Mouse (Mus musculus) embryonic facial prominence, embryonic 11.5 days (tissue): ENCODE measurements around the gene Plxna4. TPM values are rescaled to one million over a fixed set of nuclear protein-coding genes. Genes with fewer than 3 reads are reported as not detected.
"Not testable (repeated sequence)": the region's sequence is repeated elsewhere in the genome, so short reads cannot be mapped to it uniquely, and the experiment has no call there.

Source experiments
- ATAC-seq: fragments of 200-750 bp; cut with Nextera tagmentation; replicated peaks from 2 replicates; pipeline ENCODE4 v1.8.0; 2017; ENCODE audit warnings: low read depth; ENCODE audit not compliant: insufficient number of reproducible peaks, low FRiP score, low TSS enrichment
- DNase-seq: peaks from one replicate; pipeline ENCODE4 v3.0.0-alpha.2; 2015; ENCODE audit warnings: low spot score
- H3K27ac ChIP-seq: fragments of 300-500 bp; sonication (generic); replicated peaks from 2 replicates; pipeline ENCODE4 v1.5.1; 2014; ENCODE audit warnings: mild to moderate bottlenecking, low read depth, low read length, control low read depth
- H3K27me3 ChIP-seq: fragments of 300-500 bp; sonication (generic); 2 replicates; pipeline ENCODE4 v1.6.1; 2014; ENCODE audit warnings: mild to moderate bottlenecking, low read length, moderate library complexity, mixed read lengths; ENCODE audit not compliant: control insufficient read depth, insufficient read depth
- H3K36me3 ChIP-seq: fragments of 300-500 bp; sonication (generic); replicated peaks from 2 replicates; pipeline ENCODE4 v1.6.1; 2014; ENCODE audit warnings: low read depth, mild to moderate bottlenecking, low read length, moderate library complexity, mixed read lengths; ENCODE audit not compliant: control insufficient read depth, insufficient read depth
- H3K4me1 ChIP-seq: fragments of 300-500 bp; sonication (generic); 2 replicates; pipeline ENCODE4 v1.6.1; 2014; ENCODE audit warnings: low read length, mixed read lengths; ENCODE audit not compliant: control insufficient read depth, insufficient read depth
- H3K4me2 ChIP-seq: fragments of 300-500 bp; sonication (generic); 2 replicates; pipeline ENCODE4 v1.6.1; 2014; ENCODE audit warnings: low read depth, mild to moderate bottlenecking, control low read depth, low read length, moderate library complexity
- H3K4me3 ChIP-seq: fragments of 300-500 bp; sonication (generic); 2 replicates; pipeline ENCODE4 v1.5.1; 2014; ENCODE audit warnings: low read depth, low read length, control low read depth
- H3K9ac ChIP-seq: fragments of 300-500 bp; sonication (generic); replicated peaks from 2 replicates; pipeline ENCODE4 v1.6.1; 2014; ENCODE audit warnings: mild to moderate bottlenecking, control low read depth, low read length
- H3K9me3 ChIP-seq: fragments of 300-500 bp; sonication (generic); replicated peaks from 2 replicates; pipeline ENCODE4 v1.6.1; 2016; ENCODE audit warnings: mild to moderate bottlenecking, low read length, inconsistent platforms, mixed read lengths; ENCODE audit not compliant: control insufficient read depth
- WGBS: fragments of 180-500 bp; shearing (Covaris S2); extraction: QIAGEN DNeasy Blood & Tissue Kit; methylation state at CpG from one replicate; pipeline ENCODE4 v1.1.7; 2014; 5-methylcytosine and 5-hydroxymethylcytosine counted together
- polyA plus RNA-seq: library from polyadenylated mRNA; unstranded; fragments of >200 nt; fragmentation: Nextera tagmentation; extraction: Ambion mirVana; gene quantifications from 2 replicates; pipeline ENCODE4 v1.2.1, GENCODE M21; 2014

The Plxna4 gene
- polyA plus RNA-seq, 1 experiment from 2014 or later, result 3.2 TPM

- no peaks in the 10 kb centered on the region for H3K36me3 ChIP-seq
- H3K4me3 ChIP-seq, result no peak overlapping the region
- H3K4me1 ChIP-seq, result no peaks in the 10 kb centered on the region
- no peak overlapping the region for H3K27ac ChIP-seq
- DNase-seq (no peak), ATAC-seq (no peak)
- WGBS, result 77% methylated on average over 7 of the region's 7 CpGs
- H3K4me2 ChIP-seq, result no peak overlapping the region
- H3K27me3 ChIP-seq, result no peaks in the 10 kb centered on the region
- no peak overlapping the region for H3K9ac ChIP-seq
- no peaks in the 10 kb centered on the region for H3K9me3 ChIP-seq
These were observed 77.1 kb downstream of the Plxna4 start for GRCm38 (mm10) chr6:32510924-32511323.

GRCm38 (mm10) chr6:32510491-32510890, 77.5 kb downstream of the Plxna4 start:
- H3K36me3 ChIP-seq, result no peaks in the 10 kb centered on the region
- DNase-seq, result no peak
- no peaks in the 10 kb centered on the region for H3K9me3 ChIP-seq
- H3K4me3 ChIP-seq, result no peak overlapping the region
- WGBS, result 89% methylated on average over 1 of the region's 1 CpGs
- no peak overlapping the region for H3K9ac ChIP-seq
- H3K4me1 ChIP-seq, result no peaks in the 10 kb centered on the region
- no peaks in the 10 kb centered on the region for H3K27me3 ChIP-seq
- H3K27ac ChIP-seq, result no peak overlapping the region
- ATAC-seq, result no peak
- H3K4me2 ChIP-seq, result no peak overlapping the region

GRCm38 (mm10) chr6:32509046-32509445, 78.9 kb downstream of the Plxna4 start:
- Histone ChIP-seq H3K4me1 (no peaks in the 10 kb centered on the region), H3K4me3 (no peak overlapping the region), H3K9me3 (no peaks in the 10 kb centered on the region), H3K9ac (no peak overlapping the region), H3K27ac (no peak overlapping the region), H3K36me3 (no peaks in the 10 kb centered on the region), H3K27me3 (no peaks in the 10 kb centered on the region), H3K4me2 (no peak overlapping the region)
- 74% methylated on average over 9 of the region's 9 CpGs for WGBS
- DNase-seq, result no peak
- no peak for ATAC-seq

- no peak overlapping the region for H3K4me2 ChIP-seq
- no peak for ATAC-seq
- DNase-seq, result no peak
- H3K27me3 ChIP-seq, result no peaks in the 10 kb centered on the region
- no peak overlapping the region for H3K27ac ChIP-seq
- H3K36me3 ChIP-seq, result no peaks in the 10 kb centered on the region
- no peak overlapping the region for H3K4me3 ChIP-seq
- no peaks in the 10 kb centered on the region for H3K4me1 ChIP-seq
- 42% methylated on average over 5 of the region's 5 CpGs for WGBS
- H3K9me3 ChIP-seq, result no peaks in the 10 kb centered on the region
- no peak overlapping the region for H3K9ac ChIP-seq
These were observed 83.0 kb downstream of the Plxna4 start for GRCm38 (mm10) chr6:32504963-32505362.

- not testable (repeated sequence) for H3K9me3 ChIP-seq, H3K4me3 ChIP-seq, H3K4me1 ChIP-seq, H3K27ac ChIP-seq, H3K9ac ChIP-seq, DNase-seq, H3K4me2 ChIP-seq, ATAC-seq, H3K27me3 ChIP-seq, H3K36me3 ChIP-seq
- 91% methylated on average over 1 of the region's 1 CpGs for WGBS
These were observed 86.8 kb downstream of the Plxna4 start for GRCm38 (mm10) chr6:32501186-32501585.

GRCm38 (mm10) chr6:32498106-32498505, 89.9 kb downstream of the Plxna4 start:
- no peak for ATAC-seq
- no peak for DNase-seq
- H3K27ac ChIP-seq, result no peak overlapping the region
- no peak overlapping the region for H3K9ac ChIP-seq
- 86% methylated on average over 5 of the region's 5 CpGs for WGBS
- H3K4me2 ChIP-seq, result no peak overlapping the region
- no peaks in the 10 kb centered on the region for H3K4me1 ChIP-seq
- no peaks in the 10 kb centered on the region for H3K9me3 ChIP-seq
- H3K4me3 ChIP-seq, result no peak overlapping the region
- no peaks in the 10 kb centered on the region for H3K36me3 ChIP-seq
- no peaks in the 10 kb centered on the region for H3K27me3 ChIP-seq

- Histone ChIP-seq H3K36me3 (no peaks in the 10 kb centered on the region), H3K27me3 (no peaks in the 10 kb centered on the region), H3K9ac (no peak overlapping the region), H3K4me2 (no peak overlapping the region), H3K27ac (no peak overlapping the region), H3K9me3 (no peaks in the 10 kb centered on the region), H3K4me1 (no peaks in the 10 kb centered on the region), H3K4me3 (no peak overlapping the region)
- DNase-seq, result peak; percentile 71
- no peak for ATAC-seq
- WGBS, result 43% methylated on average over 4 of the region's 4 CpGs
These were observed 91.9 kb downstream of the Plxna4 start for GRCm38 (mm10) chr6:32496109-32496508.

- Histone ChIP-seq H3K9me3 (no peaks in the 10 kb centered on the region), H3K27ac (no peak overlapping the region), H3K27me3 (no peaks in the 10 kb centered on the region), H3K4me3 (no peak overlapping the region), H3K9ac (no peak overlapping the region), H3K36me3 (no peaks in the 10 kb centered on the region), H3K4me2 (no peak overlapping the region), H3K4me1 (no peaks in the 10 kb centered on the region)
- ATAC-seq (no peak), DNase-seq (no peak)
- WGBS, result 90% methylated on average over 2 of the region's 2 CpGs
These were observed 92.5 kb downstream of the Plxna4 start for GRCm38 (mm10) chr6:32495532-32495931.
